Comparison of ENCODE assay signal across 30 mouse cellular contexts in the genomic region with DNA sequence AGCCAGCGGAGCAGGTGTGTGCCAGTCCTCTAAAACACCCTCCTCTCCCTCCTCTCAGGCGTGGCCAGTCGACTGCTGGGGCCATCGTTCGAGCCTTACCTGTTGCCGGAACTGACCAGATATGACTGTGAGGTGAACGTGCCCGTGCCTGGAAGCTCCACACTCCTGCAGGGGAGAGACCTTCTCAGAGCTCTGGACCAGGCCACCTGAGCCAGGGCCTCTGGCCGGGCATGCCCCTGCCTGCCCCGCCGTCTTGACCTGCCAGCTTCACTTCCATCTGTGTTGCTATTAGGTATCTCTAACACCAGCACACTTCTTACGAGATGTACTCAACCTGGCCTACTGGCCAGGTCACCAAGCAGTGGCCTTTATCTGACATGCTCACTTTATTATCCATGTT.
A peak's percentile ranks its signal among the peaks of the same experiment; 100 is the strongest.
DNase-seq lines count a peak whose midpoint lies in the region; ATAC-seq lines count a peak whose summit lies in the region.
"Had no signal": no experiment of that assay in that cellular context is flagged by ENCODE, and none has a peak within 500 bp of the region (broad histone marks: within the 10 kb centered on the region; RNA-seq: fewer than 3 reads in every experiment).

No protein-coding gene starts in this region.

- peak; percentile 7 for DNase-seq in intestine, embryonic 14.5 days (ENCODE audit: low spot score)
- DNase-seq in urinary bladder, adult 18-20 months (ENCODE audit: low spot score in 2 of 2): peak; percentile 19 to 26
- no peak for DNase-seq in urinary bladder, postnatal 10 days (ENCODE audit: low spot score)
- no peak for DNase-seq in ovary, postnatal 10 days (ENCODE audit: low spot score)
- DNase-seq in ovary, postnatal 14 days (ENCODE audit: low spot score): no peak
- DNase-seq: adrenal gland, postnatal 10 days; cerebellum, adult 11 months; cerebellum, adult 9-10 months; cerebellum, postnatal 36 days; gastrocnemius, postnatal 25 days; heart, adult 18-20 months; kidney, adult 9 months; kidney, postnatal 10 days; layer of hippocampus, postnatal 36 days; left cerebral cortex, postnatal 4 days; liver; right cerebral cortex, adult 18-20 months; spleen, adult 18-20 months had no signal

- H3K4me2 ChIP-seq in intestine, embryonic 14.5 days (ENCODE audit: low read length): no peak overlapping the region
- H3K4me2 ChIP-seq in intestine, embryonic 15.5 days (replicated peaks): no peak overlapping the region
- no peak overlapping the region for H3K4me2 ChIP-seq in embryonic facial prominence, embryonic 13.5 days
- H3K4me2 ChIP-seq: embryonic facial prominence, embryonic 12.5 days; forebrain, embryonic 15.5 days; hindbrain, embryonic 12.5 days; liver, embryonic 15.5 days; lung, embryonic 15.5 days; midbrain, embryonic 12.5 days had no signal

- H3K9me3 ChIP-seq in intestine, embryonic 14.5 days (ENCODE audit: control insufficient read depth, low read length): no peaks in the 10 kb centered on the region
- no peaks in the 10 kb centered on the region for H3K9me3 ChIP-seq in intestine, embryonic 15.5 days
- no peaks in the 10 kb centered on the region for H3K9me3 ChIP-seq in embryonic facial prominence, embryonic 13.5 days
- H3K9me3 ChIP-seq: embryonic facial prominence, embryonic 12.5 days; forebrain, embryonic 10.5 days; forebrain, embryonic 15.5 days; hindbrain, embryonic 12.5 days; liver, embryonic 15.5 days; lung, embryonic 15.5 days; midbrain, embryonic 12.5 days had no signal

- 89% methylated on average over 12 of the region's 12 CpGs for WGBS in intestine, embryonic 14.5 days
- WGBS in intestine, embryonic 15.5 days: 91% methylated on average over 12 of the region's 12 CpGs
- WGBS in embryonic facial prominence, embryonic 13.5 days: 81% methylated on average over 12 of the region's 12 CpGs

- H3K36me3 ChIP-seq in intestine, embryonic 14.5 days (ENCODE audit: control insufficient read depth, insufficient read depth, low read length): no peaks in the 10 kb centered on the region
- H3K36me3 ChIP-seq in intestine, embryonic 15.5 days: no peaks in the 10 kb centered on the region
- no peaks in the 10 kb centered on the region for H3K36me3 ChIP-seq in embryonic facial prominence, embryonic 13.5 days
- H3K36me3 ChIP-seq: embryonic facial prominence, embryonic 12.5 days; forebrain, embryonic 10.5 days; forebrain, embryonic 15.5 days; hindbrain, embryonic 12.5 days; liver, embryonic 15.5 days; lung, embryonic 15.5 days; midbrain, embryonic 12.5 days had no signal

- no peak for ATAC-seq in intestine, embryonic 14.5 days (replicated peaks; ENCODE audit: low FRiP score, low TSS enrichment, low read depth)
- ATAC-seq in intestine, embryonic 15.5 days: no peak
- ATAC-seq in embryonic facial prominence, embryonic 13.5 days (ENCODE audit: insufficient number of reproducible peaks, insufficient read depth, low FRiP score, low TSS enrichment, low read depth): peak; percentile 21; the same call in 1 of the 2 replicates
- ATAC-seq: CD4-positive, CD25-positive, alpha-beta regulatory T cell, adult 4 months; forebrain, embryonic 15.5 days; hindbrain, postnatal 0 days; intestine, postnatal 0 days had no signal

- no peaks in the 10 kb centered on the region for H3K4me1 ChIP-seq in intestine, embryonic 14.5 days (replicated peaks; ENCODE audit: control insufficient read depth, insufficient read depth, low read length)
- H3K4me1 ChIP-seq in intestine, embryonic 15.5 days (replicated peaks): no peaks in the 10 kb centered on the region
- H3K4me1 ChIP-seq in embryonic facial prominence, embryonic 13.5 days: no peaks in the 10 kb centered on the region
- H3K4me1 ChIP-seq: embryonic facial prominence, embryonic 12.5 days; forebrain, embryonic 10.5 days; forebrain, embryonic 15.5 days; hindbrain, embryonic 12.5 days; liver, embryonic 15.5 days; lung, embryonic 15.5 days; midbrain, embryonic 12.5 days had no signal

- H3K27ac ChIP-seq in intestine, embryonic 14.5 days (ENCODE audit: low read depth): no peak overlapping the region
- H3K27ac ChIP-seq in intestine, embryonic 15.5 days: no peak overlapping the region
- no peak overlapping the region for H3K27ac ChIP-seq in embryonic facial prominence, embryonic 13.5 days
- H3K27ac ChIP-seq: embryonic facial prominence, embryonic 12.5 days; forebrain, embryonic 10.5 days; forebrain, embryonic 15.5 days; hindbrain, embryonic 12.5 days; hindbrain, postnatal 0 days; liver, embryonic 15.5 days; lung, embryonic 15.5 days; midbrain, embryonic 12.5 days had no signal

- no peak overlapping the region for H3K4me3 ChIP-seq in intestine, embryonic 14.5 days (ENCODE audit: low read depth, low read length)
- H3K4me3 ChIP-seq in intestine, embryonic 15.5 days (replicated peaks): no peak overlapping the region
- H3K4me3 ChIP-seq in embryonic facial prominence, embryonic 13.5 days: no peak overlapping the region
- H3K4me3 ChIP-seq: embryonic facial prominence, embryonic 12.5 days; forebrain, embryonic 10.5 days; forebrain, embryonic 15.5 days; hindbrain, embryonic 12.5 days; liver, embryonic 15.5 days; lung, embryonic 15.5 days; midbrain, embryonic 12.5 days had no signal

- no peak overlapping the region for H3K9ac ChIP-seq in intestine, embryonic 14.5 days (ENCODE audit: low read length)
- no peak overlapping the region for H3K9ac ChIP-seq in intestine, embryonic 15.5 days
- no peak overlapping the region for H3K9ac ChIP-seq in embryonic facial prominence, embryonic 13.5 days
- H3K9ac ChIP-seq: embryonic facial prominence, embryonic 12.5 days; forebrain, embryonic 15.5 days; hindbrain, embryonic 12.5 days; liver, embryonic 15.5 days; lung, embryonic 15.5 days; midbrain, embryonic 12.5 days had no signal

- H3K27me3 ChIP-seq in intestine, embryonic 14.5 days (replicated peaks; ENCODE audit: control insufficient read depth, insufficient read depth, low read length): no peaks in the 10 kb centered on the region
- no peaks in the 10 kb centered on the region for H3K27me3 ChIP-seq in intestine, embryonic 15.5 days (replicated peaks)
- no peaks in the 10 kb centered on the region for H3K27me3 ChIP-seq in embryonic facial prominence, embryonic 13.5 days
- H3K27me3 ChIP-seq: embryonic facial prominence, embryonic 12.5 days; forebrain, embryonic 15.5 days; hindbrain, embryonic 12.5 days; liver, embryonic 15.5 days; lung, embryonic 15.5 days; midbrain, embryonic 12.5 days had no signal

Comparison
In these comparisons a context has a peak if more than half of its experiments do, and no peak if none do; other contexts are left out.
1. DNase-seq: peak in intestine, embryonic 14.5 days (single experiment) and urinary bladder, adult 18-20 months (2 of 2); none in urinary bladder, postnatal 10 days (single experiment), ovary, postnatal 10 days (single experiment) and ovary, postnatal 14 days (single experiment).